Mouse (Mus musculus): ENCODE data around the gene Rsph9. TPM values are rescaled to one million over a fixed set of nuclear protein-coding genes. Genes with fewer than 3 reads are reported as not detected.

Rsph9 gene
- total and polyA plus RNA-seq, 3 experiments, result not detected

DNA sequence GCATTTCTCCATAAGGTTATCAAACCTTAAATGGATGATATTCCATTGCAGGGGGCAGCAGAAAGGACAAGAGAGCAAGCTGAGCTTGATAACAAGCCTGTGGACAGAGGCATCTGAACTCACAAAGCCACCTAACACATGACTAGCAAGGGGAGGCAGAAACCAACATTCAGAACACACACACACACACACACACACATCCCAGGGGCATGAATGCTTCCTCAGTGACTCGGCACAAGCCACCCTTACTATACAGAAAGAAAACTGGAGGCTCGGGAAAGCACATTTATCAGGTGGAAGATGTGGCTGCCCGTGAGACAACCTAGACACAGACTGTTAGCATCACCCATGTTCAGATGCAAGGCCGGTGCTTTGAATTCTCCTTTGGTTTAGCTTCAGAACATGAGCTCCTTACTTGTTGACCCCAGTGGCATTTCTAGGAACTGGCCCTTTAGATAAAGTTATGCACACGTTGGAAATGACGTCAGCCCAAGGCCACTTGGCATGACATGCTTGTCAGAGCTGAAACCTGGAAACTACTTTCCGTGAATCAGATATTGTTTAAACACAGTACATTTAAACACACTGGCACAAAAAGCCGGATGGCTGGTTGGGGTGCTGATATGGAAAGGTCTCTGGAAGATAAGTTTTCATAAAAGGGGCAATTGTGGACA is 5.3 kb downstream of the Rsph9 start:
- peaks cover 18% of the 10 kb centered on the region for H3K27me3 ChIP-seq (ENCODE audit: insufficient read depth, low read length)
- H3K4me1 ChIP-seq (ENCODE audit: insufficient read depth, low read depth, low read length), result peaks cover 34% of the 10 kb centered on the region
- no peak overlapping the region; the same call in 1 of the 2 replicates for H3K4me3 ChIP-seq (ENCODE audit: low read depth, low read length)
- no peak for DNase-seq (ENCODE audit: low spot score)
- H3K36me3 ChIP-seq (replicated peaks), result peaks cover 3% of the 10 kb centered on the region
- no peak; the same call in 1 of the 2 replicates for ATAC-seq (ENCODE audit: extremely low read depth, insufficient number of reproducible peaks, low FRiP score, poor library complexity, severe bottlenecking)
- TF ChIP-seq GATA1 (IDR thresholded peaks at IDR 0.05; ENCODE audit: borderline replicate concordance, low read length) (no peak), CTCF (IDR thresholded peaks at IDR 0.05; ENCODE audit: low read depth, low read length) (no peak), GATA2 (IDR thresholded peaks at IDR 0.05; ENCODE audit: borderline replicate concordance, low read depth, low read length) (no peak), POLR2AphosphoS5 (IDR thresholded peaks at IDR 0.05; ENCODE audit: insufficient replicate concordance, low read depth, low read length) (no peak), TAL1 (conservative IDR thresholded peaks at IDR 0.05; ENCODE audit: low read depth, low read length) (no peak)
- no peaks in the 10 kb centered on the region for H3K9me3 ChIP-seq (replicated peaks)

DNA sequence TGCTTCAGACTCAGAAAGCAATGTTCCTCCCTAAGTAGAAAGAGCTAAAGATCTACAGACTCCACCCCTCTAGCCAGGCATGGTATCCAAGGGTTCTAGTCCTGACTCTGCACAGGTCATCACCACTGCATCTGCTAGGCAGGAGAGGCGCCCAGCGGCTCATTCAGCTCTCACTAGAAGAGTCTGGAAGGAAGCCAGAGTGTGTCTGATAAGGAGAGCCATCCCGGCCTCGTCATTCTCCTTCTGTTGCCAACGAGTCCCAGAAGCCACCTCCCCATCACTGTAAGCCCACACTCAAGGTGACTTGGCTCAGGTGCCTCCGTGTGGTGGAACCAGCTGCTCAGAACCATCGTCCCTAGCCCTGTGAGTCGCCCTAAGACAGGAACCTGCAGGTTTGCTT is 11.2 kb downstream of the Rsph9 start:
- Histone ChIP-seq H3K36me3 (replicated peaks) (peaks cover 25% of the 10 kb centered on the region), H3K27me3 (ENCODE audit: insufficient read depth, low read length) (peaks cover 24% of the 10 kb centered on the region), H3K4me3 (ENCODE audit: low read depth, low read length) (no peak overlapping the region), H3K4me1 (ENCODE audit: insufficient read depth, low read depth, low read length) (peaks cover 18% of the 10 kb centered on the region), H3K9me3 (replicated peaks) (no peaks in the 10 kb centered on the region)
- DNase-seq (ENCODE audit: low spot score) (no peak), ATAC-seq (ENCODE audit: extremely low read depth, insufficient number of reproducible peaks, low FRiP score, poor library complexity, severe bottlenecking) (no peak)
- TF ChIP-seq GATA2 (IDR thresholded peaks at IDR 0.05; ENCODE audit: borderline replicate concordance, low read depth, low read length), result no peak
- no peak for TF ChIP-seq CTCF (IDR thresholded peaks at IDR 0.05; ENCODE audit: low read depth, low read length)
- TF ChIP-seq TAL1 (conservative IDR thresholded peaks at IDR 0.05; ENCODE audit: low read depth, low read length), result no peak
- TF ChIP-seq POLR2AphosphoS5 (IDR thresholded peaks at IDR 0.05; ENCODE audit: insufficient replicate concordance, low read depth, low read length), result no peak
- TF ChIP-seq GATA1 (IDR thresholded peaks at IDR 0.05; ENCODE audit: borderline replicate concordance, low read length), result no peak

DNA sequence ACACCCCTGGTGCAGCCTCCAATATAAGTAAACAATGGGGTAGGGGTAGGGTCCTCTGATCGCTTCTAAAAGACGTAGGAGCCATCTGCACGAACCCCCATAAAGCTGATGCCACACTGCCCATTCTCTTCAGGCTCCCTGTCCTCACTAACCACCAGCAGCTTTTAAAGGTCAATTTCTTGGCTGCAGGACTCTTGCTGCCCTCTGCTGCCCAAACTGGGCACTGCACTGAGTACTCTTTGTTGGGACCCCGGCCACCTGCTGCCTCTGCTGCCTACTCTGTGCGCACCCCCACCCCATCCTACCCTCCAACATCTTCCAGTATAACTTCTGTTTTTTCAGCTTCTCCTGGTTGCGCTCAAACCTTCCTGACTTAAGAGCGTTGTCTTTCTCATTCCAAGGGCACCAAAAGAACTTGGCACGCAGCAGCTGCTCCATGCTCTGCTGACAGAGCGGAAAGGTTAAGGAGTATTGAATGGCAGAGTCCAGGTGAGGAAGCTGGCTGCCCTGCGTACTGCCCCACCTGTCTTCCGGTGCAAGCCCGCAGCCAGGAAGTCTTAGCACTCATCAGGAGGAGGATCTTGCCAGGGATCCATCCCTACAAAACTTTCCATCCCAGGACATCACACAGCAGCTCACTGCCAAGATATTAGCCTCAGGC is 11.8 kb downstream of the Rsph9 start:
- H3K4me1 ChIP-seq (ENCODE audit: insufficient read depth, low read depth, low read length), result peaks cover 15% of the 10 kb centered on the region
- H3K9me3 ChIP-seq (replicated peaks), result no peaks in the 10 kb centered on the region
- ATAC-seq (ENCODE audit: extremely low read depth, insufficient number of reproducible peaks, low FRiP score, poor library complexity, severe bottlenecking), result no peak
- H3K36me3 ChIP-seq (replicated peaks), result peaks cover 31% of the 10 kb centered on the region
- H3K4me3 ChIP-seq (ENCODE audit: low read depth, low read length), result no peak overlapping the region
- H3K27me3 ChIP-seq (ENCODE audit: insufficient read depth, low read length), result peaks cover 24% of the 10 kb centered on the region
- DNase-seq (ENCODE audit: low spot score), result peak; percentile 42
- TF ChIP-seq TAL1 (conservative IDR thresholded peaks at IDR 0.05; ENCODE audit: low read depth, low read length), result no peak
- TF ChIP-seq GATA2 (IDR thresholded peaks at IDR 0.05; ENCODE audit: borderline replicate concordance, low read depth, low read length), result no peak
- TF ChIP-seq CTCF (IDR thresholded peaks at IDR 0.05; ENCODE audit: low read depth, low read length), result peak; percentile 84
- TF ChIP-seq POLR2AphosphoS5 (IDR thresholded peaks at IDR 0.05; ENCODE audit: insufficient replicate concordance, low read depth, low read length), result no peak

DNA sequence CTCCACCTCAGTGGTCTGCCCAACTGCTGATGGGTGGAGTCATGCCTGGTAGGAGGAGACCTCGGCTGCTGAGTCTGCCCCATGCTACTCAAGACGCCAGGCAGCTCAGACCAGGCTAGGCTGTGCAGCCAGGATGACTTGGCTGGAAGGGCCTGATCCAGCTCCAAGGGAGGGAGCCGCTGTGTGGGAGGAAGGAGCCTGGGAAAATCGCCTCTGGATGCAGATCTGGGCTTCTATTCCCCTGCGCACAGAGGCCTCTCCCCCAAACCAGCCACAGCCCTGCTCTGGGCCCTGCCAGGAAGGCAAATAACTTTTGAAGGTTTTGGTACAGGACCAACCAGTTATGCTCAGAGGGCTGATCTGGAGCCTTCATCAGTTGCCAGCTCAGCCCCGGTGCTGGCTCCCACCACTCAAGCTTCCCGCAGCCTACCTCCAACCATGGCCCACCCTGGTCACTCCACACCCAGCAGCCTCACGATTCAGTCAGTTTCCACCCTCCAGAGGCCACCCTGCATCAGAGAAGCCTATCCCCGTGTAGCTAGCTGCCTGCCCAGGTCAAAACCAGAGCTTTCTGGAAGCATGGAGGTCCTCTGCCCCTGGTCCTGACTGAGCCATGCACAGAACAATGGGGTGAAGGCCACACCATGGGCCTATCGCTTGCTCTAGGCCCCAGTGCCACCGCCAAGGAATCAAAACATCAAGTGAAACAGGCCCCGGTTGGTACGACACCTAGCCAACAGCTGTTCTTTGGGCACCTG is 14.1 kb downstream of the Rsph9 start:
- Histone ChIP-seq H3K4me1 (ENCODE audit: insufficient read depth, low read depth, low read length) (peaks cover 10% of the 10 kb centered on the region), H3K27me3 (ENCODE audit: insufficient read depth, low read length) (peaks cover 13% of the 10 kb centered on the region; the same call in 1 of the 2 replicates), H3K9me3 (replicated peaks) (no peaks in the 10 kb centered on the region), H3K4me3 (ENCODE audit: low read depth, low read length) (no peak overlapping the region), H3K36me3 (replicated peaks) (peaks cover 54% of the 10 kb centered on the region)
- TF ChIP-seq GATA1 (IDR thresholded peaks at IDR 0.05; ENCODE audit: borderline replicate concordance, low read length) (no peak), TAL1 (conservative IDR thresholded peaks at IDR 0.05; ENCODE audit: low read depth, low read length) (no peak), CTCF (IDR thresholded peaks at IDR 0.05; ENCODE audit: low read depth, low read length) (no peak), POLR2AphosphoS5 (IDR thresholded peaks at IDR 0.05; ENCODE audit: insufficient replicate concordance, low read depth, low read length) (no peak), GATA2 (IDR thresholded peaks at IDR 0.05; ENCODE audit: borderline replicate concordance, low read depth, low read length) (no peak)
- ATAC-seq (ENCODE audit: extremely low read depth, insufficient number of reproducible peaks, low FRiP score, poor library complexity, severe bottlenecking) (no peak), DNase-seq (ENCODE audit: low spot score) (no peak)

DNA sequence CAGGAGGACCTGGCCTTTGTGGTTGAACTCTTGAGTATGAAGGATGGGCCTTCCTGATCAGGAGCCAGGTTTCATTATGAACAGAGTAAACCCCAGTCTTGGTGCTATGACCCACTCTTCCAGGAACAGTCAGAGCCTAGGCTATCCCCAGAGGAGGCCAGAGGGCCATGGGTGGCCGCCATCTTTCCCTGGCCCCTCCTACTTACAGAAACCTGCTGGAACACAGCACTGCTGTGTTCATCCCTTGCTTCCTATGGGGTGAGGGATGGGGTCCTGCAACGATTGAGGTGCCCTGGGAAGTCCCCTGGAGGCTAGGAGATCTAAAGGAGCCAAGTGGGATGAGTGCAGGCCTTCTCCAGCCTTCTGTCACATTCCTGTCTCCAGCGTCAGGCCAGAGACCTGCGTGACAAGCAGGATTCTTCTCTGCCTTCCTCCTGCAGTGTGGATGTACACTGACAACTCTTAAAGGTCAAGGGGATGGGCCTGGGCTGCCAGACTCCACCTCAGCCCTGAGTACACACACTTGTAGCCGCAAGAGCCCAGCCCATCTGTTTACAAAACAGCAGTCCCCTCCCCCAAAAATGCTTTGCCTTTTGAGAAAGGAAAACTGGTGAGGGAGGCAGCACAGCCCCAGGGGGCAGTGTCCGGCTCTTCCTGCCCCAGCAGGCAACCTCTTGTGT is 16.1 kb downstream of the Rsph9 start:
- Histone ChIP-seq H3K36me3 (replicated peaks) (peaks cover 74% of the 10 kb centered on the region), H3K9me3 (replicated peaks) (no peaks in the 10 kb centered on the region), H3K4me1 (ENCODE audit: insufficient read depth, low read depth, low read length) (peaks cover 7% of the 10 kb centered on the region), H3K27me3 (ENCODE audit: insufficient read depth, low read length) (peaks cover 6% of the 10 kb centered on the region; the same call in 1 of the 2 replicates), H3K4me3 (ENCODE audit: low read depth, low read length) (no peak overlapping the region)
- TF ChIP-seq GATA1 (IDR thresholded peaks at IDR 0.05; ENCODE audit: borderline replicate concordance, low read length) (no peak), CTCF (IDR thresholded peaks at IDR 0.05; ENCODE audit: low read depth, low read length) (no peak), TAL1 (conservative IDR thresholded peaks at IDR 0.05; ENCODE audit: low read depth, low read length) (no peak), POLR2AphosphoS5 (IDR thresholded peaks at IDR 0.05; ENCODE audit: insufficient replicate concordance, low read depth, low read length) (no peak), GATA2 (IDR thresholded peaks at IDR 0.05; ENCODE audit: borderline replicate concordance, low read depth, low read length) (no peak)
- DNase-seq (ENCODE audit: low spot score) (no peak), ATAC-seq (ENCODE audit: extremely low read depth, insufficient number of reproducible peaks, low FRiP score, poor library complexity, severe bottlenecking) (no peak)

Data from G1E (cell line).